Mouse (Mus musculus): ENCODE measurements around the gene Rims4. TPM values are rescaled to one million over a fixed set of nuclear protein-coding genes. Genes with fewer than 3 reads are reported as not detected.

Rims4 gene
- total RNA-seq (2023), result not detected

DNA sequence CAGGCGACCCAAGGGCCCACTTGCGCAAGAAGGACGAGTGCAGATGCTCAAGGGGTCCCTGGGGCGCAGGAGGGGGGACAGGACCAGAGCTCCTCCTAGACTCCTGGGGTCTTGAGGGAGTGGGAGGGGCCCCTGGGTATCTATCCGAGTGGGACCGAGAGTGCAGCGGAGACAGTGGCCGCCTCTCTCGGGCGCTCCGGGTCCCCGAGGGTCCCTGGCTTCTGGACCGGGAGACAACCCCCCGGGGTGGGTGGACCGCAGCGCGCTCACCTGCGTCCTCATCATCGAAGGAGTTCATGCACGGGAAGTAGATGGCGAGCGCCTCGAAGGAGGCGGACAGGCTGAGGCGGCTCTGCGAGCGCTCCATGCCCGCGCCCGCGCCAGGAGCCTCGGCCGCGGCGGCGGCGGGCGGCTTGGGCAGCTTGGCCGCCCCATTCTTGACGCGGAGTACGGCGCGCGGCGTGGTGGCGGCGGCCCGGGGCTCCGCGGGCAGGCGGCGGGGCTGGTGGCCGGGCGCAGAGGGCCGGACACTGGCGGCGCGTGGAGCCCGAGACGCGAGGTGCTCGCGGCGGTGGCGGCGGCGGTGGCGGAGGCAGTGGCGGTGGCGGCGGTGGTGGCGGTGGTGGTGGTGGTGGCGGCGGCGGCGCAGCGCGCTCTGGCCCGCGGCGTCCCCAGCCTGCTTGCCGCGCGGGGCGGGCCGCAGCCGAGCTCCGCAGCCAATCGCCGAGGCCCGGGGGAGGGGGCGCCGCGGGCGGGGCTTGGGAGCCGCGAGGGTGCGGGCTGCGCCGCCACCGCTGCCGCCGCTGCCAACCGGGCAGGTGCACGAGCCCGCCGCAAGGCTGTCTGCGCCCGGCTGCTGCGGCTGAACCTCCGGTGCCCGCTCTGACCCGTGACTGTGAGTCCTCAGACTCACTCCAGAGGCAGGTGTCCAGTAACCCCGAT is at the start of gene Rims4:
Gene Rims4 (minus strand): TSS at position 367 of the 942 bp plus-strand sequence.

GRCm38 (mm10) chr2:163853461-163853901 is 65.0 kb downstream of the Rims4 start, which contains the start of gene Kcnk15:
Gene Kcnk15 (plus strand): TSS chr2:163853651.

DNA sequence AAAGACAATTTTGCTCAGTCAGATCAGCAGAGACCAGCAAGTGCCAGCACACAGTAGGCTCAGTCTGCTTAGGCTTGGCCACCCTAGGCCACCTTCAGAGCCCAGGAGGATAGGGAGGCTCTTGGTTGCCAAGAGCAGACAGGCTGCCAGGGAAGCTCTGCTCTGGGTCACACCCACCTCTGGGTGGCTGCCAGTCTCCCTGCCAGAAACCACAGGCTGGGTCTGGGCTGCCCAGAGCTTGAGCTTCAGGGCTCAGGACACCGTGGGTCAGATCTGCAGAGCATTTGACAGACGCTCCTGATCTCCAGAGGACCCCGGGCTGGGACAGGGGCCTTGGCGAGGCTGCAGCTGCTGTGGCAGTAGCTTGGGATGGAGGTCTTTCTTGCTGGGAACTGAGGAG is 97.9 kb downstream of the Rims4 start, which contains the start of gene Ccn5:
Gene Ccn5 (plus strand): TSS at position 255 of the 400 bp plus-strand sequence.

Other genes starting within 250 kb of the Rims4 start
- gene Ada, start 168.4 kb downstream of the Rims4 start, total RNA-seq (2023), result 15.4 TPM
- not detected for gene Ccn5, start 97.8 kb downstream of the Rims4 start, total RNA-seq (2023)
- gene Kcnk15, start 65.0 kb downstream of the Rims4 start, total RNA-seq (2023), result not detected
- gene Ywhab, start 76.3 kb upstream of the Rims4 start, total RNA-seq (2023), result 114 TPM
- gene Pabpc1l, start 106.8 kb upstream of the Rims4 start, total RNA-seq (2023), result 5.3 TPM
- gene Stk4, start 151.6 kb upstream of the Rims4 start, total RNA-seq (2023), result 287 TPM
- 71.6 TPM for gene Tomm34, start 152.5 kb upstream of the Rims4 start, total RNA-seq (2023)